Comparison of ENCODE assay signal across 36 mouse cellular contexts in the genomic region with DNA sequence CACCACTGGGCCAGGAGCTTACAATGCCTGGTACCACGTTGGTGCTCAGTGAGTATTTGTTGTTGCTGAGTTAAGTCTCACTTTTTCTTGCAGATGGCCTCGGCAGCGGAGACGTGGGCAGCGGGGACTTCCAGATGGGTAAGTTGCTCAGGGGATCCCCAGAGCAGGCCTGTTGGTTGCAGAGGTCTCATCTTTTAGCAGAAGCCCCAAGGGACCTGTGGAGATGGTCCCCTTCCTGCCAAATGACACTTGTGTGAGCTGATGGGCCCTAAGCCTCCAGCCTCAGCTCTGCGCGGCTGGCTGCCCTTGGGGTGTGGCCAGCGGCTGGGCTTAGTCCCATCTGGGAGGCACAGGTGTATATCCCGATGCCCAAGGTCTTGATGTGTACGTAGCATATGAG. TPM values are rescaled to one million over a fixed set of nuclear protein-coding genes. Genes with fewer than 3 reads are reported as not detected.
A peak's percentile ranks its signal among the peaks of the same experiment; 100 is the strongest.
DNase-seq lines count a peak whose midpoint lies in the region; ATAC-seq lines count a peak whose summit lies in the region.
"Had no signal": no experiment of that assay in that cellular context is flagged by ENCODE, and none has a peak within 500 bp of the region (broad histone marks: within the 10 kb centered on the region; RNA-seq: fewer than 3 reads in every experiment).

No protein-coding gene starts in this region.

- no peaks in the 10 kb centered on the region for H3K9me3 ChIP-seq in heart, embryonic 14.5 days (ENCODE audit: control insufficient read depth, low read length)
- H3K9me3 ChIP-seq: embryonic facial prominence, embryonic 12.5 days; G1E; hindbrain, embryonic 15.5 days; kidney, embryonic 15.5 days; limb, embryonic 13.5 days; liver, embryonic 13.5 days; midbrain, embryonic 13.5 days; neural tube, embryonic 13.5 days had no signal

- no peak overlapping the region for H3K4me3 ChIP-seq in heart, embryonic 14.5 days (ENCODE audit: control insufficient read depth in 1 of 2, insufficient read depth in 1 of 2, low read depth in 1 of 2, low read length in 2 of 2)
- H3K4me3 ChIP-seq: embryonic facial prominence, embryonic 12.5 days; hindbrain, embryonic 15.5 days; kidney, embryonic 15.5 days; limb, embryonic 13.5 days; liver, embryonic 13.5 days; midbrain, embryonic 13.5 days; neural tube, embryonic 13.5 days had no signal

- H3K4me2 ChIP-seq in heart, embryonic 14.5 days (ENCODE audit: low read length) = no peak overlapping the region
- H3K4me2 ChIP-seq: embryonic facial prominence, embryonic 12.5 days; hindbrain, embryonic 15.5 days; kidney, embryonic 15.5 days; limb, embryonic 13.5 days; liver, embryonic 13.5 days; midbrain, embryonic 13.5 days; neural tube, embryonic 13.5 days had no signal

- H3K9ac ChIP-seq in heart, embryonic 14.5 days (ENCODE audit: low read length) = peak overlapping the region; percentile 25; the same call in 1 of the 2 replicates
- H3K9ac ChIP-seq: embryonic facial prominence, embryonic 12.5 days; hindbrain, embryonic 15.5 days; kidney, embryonic 15.5 days; limb, embryonic 13.5 days; liver, embryonic 13.5 days; midbrain, embryonic 13.5 days; neural tube, embryonic 13.5 days had no signal

- intact Hi-C loops in heart, postnatal 14 days (cut with DNase I) = loop anchor here (5.0 kb wide), 1 partner anchor 55 kb away; no protein-coding TSS in a partner anchor

- peaks cover 63% of the 10 kb centered on the region for H3K36me3 ChIP-seq in heart, embryonic 14.5 days (ENCODE audit: control insufficient read depth, insufficient read depth, low read length)
- H3K36me3 ChIP-seq: G1E; hindbrain, embryonic 15.5 days; midbrain, embryonic 13.5 days; neural tube, embryonic 13.5 days had no signal

- H3K27ac ChIP-seq in heart, embryonic 14.5 days (replicated peaks in 1 of 2; ENCODE audit: control insufficient read depth in 1 of 2, insufficient read depth in 1 of 2, low read depth in 2 of 2, low read length in 2 of 2) = no peak overlapping the region
- H3K27ac ChIP-seq: embryonic facial prominence, embryonic 12.5 days; hindbrain, embryonic 15.5 days; kidney, embryonic 15.5 days; liver, embryonic 13.5 days; macrophage; midbrain, embryonic 13.5 days; neural tube, embryonic 13.5 days had no signal

- no peak for ATAC-seq in cerebellum, adult (ENCODE audit: insufficient number of reproducible peaks, low FRiP score, low TSS enrichment)
- no peak for ATAC-seq in heart, embryonic 14.5 days (ENCODE audit: insufficient number of reproducible peaks, insufficient read depth, low FRiP score, low read depth)
- ATAC-seq: forebrain, embryonic 14.5 days; inflammation-experienced regulatory T-cells, adult 6 months; midbrain, embryonic 13.5 days had no signal

- H3K27me3 ChIP-seq in heart, embryonic 14.5 days (ENCODE audit: control insufficient read depth, insufficient read depth, low read length) = no peaks in the 10 kb centered on the region
- H3K27me3 ChIP-seq: embryonic facial prominence, embryonic 12.5 days; hindbrain, embryonic 15.5 days; kidney, embryonic 15.5 days; limb, embryonic 13.5 days; liver, embryonic 13.5 days; midbrain, embryonic 13.5 days; neural tube, embryonic 13.5 days had no signal

- H3K4me1 ChIP-seq in heart, embryonic 14.5 days (ENCODE audit: control insufficient read depth in 2 of 2, insufficient read depth in 2 of 2, low read length in 2 of 2) = peaks cover 41 to 62% of the 10 kb centered on the region in 2 experiments
- H3K4me1 ChIP-seq: midbrain, embryonic 13.5 days had no signal

- DNase-seq in cerebellum, adult 11-12 months = peak; percentile 2
- DNase-seq in heart, postnatal 14 days = no peak
- peak; percentile 55 to 56 for DNase-seq in spleen, postnatal 36 days (ENCODE audit: low spot score in 2 of 2)
- no peak for DNase-seq in spleen, adult 12 weeks (ENCODE audit: low spot score)
- DNase-seq in right cerebral cortex, postnatal 4 days = no peak
- DNase-seq: cerebellum, adult 11 months; cerebellum, adult 9-11 months; embryo, embryonic 11 days; gastrocnemius, postnatal 36 days; kidney, adult 18-20 months; liver, embryonic 13.5 days; lung, adult 18-20 months; lung, postnatal 10 days; thymus, adult 2 months; thymus, postnatal 36 days had no signal

- WGBS in heart, embryonic 14.5 days = 81% methylated on average over 10 of the region's 10 CpGs

RNA-seq across cellular contexts. Expression of gene Hspg2, which starts 33.6 kb away (rescaled TPM):
- polyA plus RNA-seq in heart, embryonic 14.5 days (2014; fragmentation: Nextera tagmentation; extraction: Ambion mirVana) = 67.5 and 68.3 TPM in 2 replicates
- total RNA-seq in heart, postnatal 14 days (2021) = 100 to 1,000 TPM; 436 to 447 TPM
- total RNA-seq: hematopoietic stem cell, adult 5-6 weeks; megakaryocyte-erythroid progenitor cell, adult 5-6 weeks had no signal
- polyA plus RNA-seq: G1E; inflammation-experienced regulatory T-cells, adult 6 months had no signal

RNA-seq across cellular contexts. Expression of gene 1700013G24Rik, which starts 49.1 kb away (rescaled TPM):
- polyA plus RNA-seq in heart, embryonic 14.5 days (2014; fragmentation: Nextera tagmentation; extraction: Ambion mirVana) = not detected in 2 replicates
- not detected for total RNA-seq in heart, postnatal 14 days (2021)
- total RNA-seq: adrenal gland, adult 8-10 months; adrenal gland, postnatal 4 days; gastrocnemius, postnatal 36 days; heart, adult 18-20 months; hematopoietic stem cell, adult 5-6 weeks; layer of hippocampus, adult 18-20 months; layer of hippocampus, postnatal 10 days; left cerebral cortex, adult 18-20 months; left cerebral cortex, postnatal 25 days; megakaryocyte-erythroid progenitor cell, adult 5-6 weeks had no signal
- polyA plus RNA-seq: embryonic facial prominence, embryonic 12.5 days; forebrain, embryonic 14.5 days; G1E; hindbrain, embryonic 15.5 days; inflammation-experienced regulatory T-cells, adult 6 months; kidney, embryonic 15.5 days; limb, embryonic 13.5 days; liver, embryonic 13.5 days; macrophage; midbrain, embryonic 13.5 days; neural tube, embryonic 13.5 days had no signal

Comparison
In these comparisons a context has a peak if more than half of its experiments do, and no peak if none do; other contexts are left out.
1. DNase-seq: peak in cerebellum, adult 11-12 months (single experiment) and spleen, postnatal 36 days (2 of 2); none in heart, postnatal 14 days (0 of 2), spleen, adult 12 weeks (single experiment) and right cerebral cortex, postnatal 4 days (single experiment).